Mouse (Mus musculus) layer of hippocampus, postnatal 36 days (tissue): Measurements from ENCODE around the gene Sp2. TPM values are rescaled to one million over a fixed set of nuclear protein-coding genes. Genes with fewer than 3 reads are reported as not detected.
A peak's percentile ranks its signal among the peaks of the same experiment; 100 is the strongest.

Experiments
- DNase-seq, 2 experiments: peaks; one replicate each; pipeline ENCODE4 v3.0.0; 2022
- total RNA-seq, 2 experiments: library from RNA; stranded (reverse); gene quantifications; 2 replicates each; pipeline ENCODE4 v1.2.3; 2021

Sp2 gene
- total RNA-seq = 10 to 100 TPM; 12.3 to 12.6 TPM

GRCm38 (mm10) chr11:96982859-96983258 lies at the start of gene Sp2:
TSS of gene Sp2 (minus strand) at chr11:96982959.
- DNase-seq = no peak

GRCm38 (mm10) chr11:97032499-97032898 lies 49.7 kb upstream of the Sp2 start:
- no peak for DNase-seq

GRCm38 (mm10) chr11:97031977-97032376 lies 49.2 kb upstream of the Sp2 start:
- DNase-seq = no peak

GRCm38 (mm10) chr11:97030426-97030825 lies 47.7 kb upstream of the Sp2 start:
- no peak for DNase-seq

GRCm38 (mm10) chr11:97029686-97030417 lies 47.1 kb upstream of the Sp2 start, which contains the start of gene Scrn2:
TSS of gene Scrn2 (plus strand) at chr11:97029938.
- DNase-seq = peak; percentile 75 to 79

GRCm38 (mm10) chr11:97025721-97026344 lies 43.1 kb upstream of the Sp2 start:
- peak; percentile 78 for DNase-seq

- DNase-seq = no peak
Measured at GRCm38 (mm10) chr11:97024977-97025376, 42.2 kb upstream of the Sp2 start.

GRCm38 (mm10) chr11:97021873-97022484 lies 39.2 kb upstream of the Sp2 start:
- DNase-seq = peak; percentile 52 to 56

- no peak for DNase-seq
Measured at GRCm38 (mm10) chr11:97021121-97021765, 38.5 kb upstream of the Sp2 start.

GRCm38 (mm10) chr11:97019345-97019708 lies 36.6 kb upstream of the Sp2 start:
- no peak for DNase-seq

GRCm38 (mm10) chr11:97018583-97019344 lies 36.0 kb upstream of the Sp2 start:
- no peak for DNase-seq

GRCm38 (mm10) chr11:97017696-97018582 lies 35.2 kb upstream of the Sp2 start:
- DNase-seq = no peak

- DNase-seq = no peak
Measured at GRCm38 (mm10) chr11:97013121-97013670, 30.4 kb upstream of the Sp2 start, which contains the start of gene Sp6. TSS of gene Sp6 (plus strand) at chr11:97013394.

- no peak for DNase-seq
Measured at GRCm38 (mm10) chr11:97009198-97009790, 26.5 kb upstream of the Sp2 start.

- DNase-seq = no peak
Measured at GRCm38 (mm10) chr11:97007093-97007794, 24.5 kb upstream of the Sp2 start.

- no peak for DNase-seq
Measured at GRCm38 (mm10) chr11:97003170-97003569, 20.4 kb upstream of the Sp2 start.

- peak in 1 of 2 experiments; percentile 15 for DNase-seq
Measured at GRCm38 (mm10) chr11:96997380-96997956, 14.7 kb upstream of the Sp2 start.

GRCm38 (mm10) chr11:96996773-96997379 lies 14.1 kb upstream of the Sp2 start:
- no peak for DNase-seq
